Mouse (Mus musculus): ENCODE data around the gene Grem1.
A peak's percentile ranks its signal among the peaks of the same experiment; 100 is the strongest.

- TF ChIP-seq CTCF (IDR thresholded peaks at IDR 0.05; ENCODE audit: borderline replicate concordance, insufficient read depth, low read length) = no peak
- TF ChIP-seq POLR2A (IDR thresholded peaks at IDR 0.05; ENCODE audit: low read depth, low read length) = peak; percentile 86
Measured at GRCm38 (mm10) chr2:113758311-113759161, at the start of gene Grem1.

Measured in embryonic fibroblast, embryonic 13.5 days (primary cell).